Mouse (Mus musculus) cerebellum, adult 2 months (tissue): ENCODE results near the gene Ctrc.

ENCODE experiments used
- CTCF ChIP-seq: fragments of 200-500 bp; IDR thresholded peaks from 2 replicates; pipeline ENCODE4 v1.5.1; 2011; ENCODE audit warnings: low read depth, mild to moderate bottlenecking, control low read depth, low read length, moderate library complexity, borderline replicate concordance; ENCODE audit not compliant: insufficient read depth
- POLR2A ChIP-seq: fragments of 200-500 bp; IDR thresholded peaks from 2 replicates; pipeline ENCODE4 v1.6.1; 2011; ENCODE audit warnings: low read length, control low read depth, borderline replicate concordance; ENCODE audit not compliant: insufficient read depth

- TF ChIP-seq CTCF = no peak
- TF ChIP-seq POLR2A = no peak
Observed at GRCm38 (mm10) chr4:141881950-141882349, 35.8 kb upstream of the Ctrc start.
